Mouse (Mus musculus) monocyte, adult 2 months (primary cell): ENCODE data around the gene Gm20388.
A peak's percentile ranks its signal among the peaks of the same experiment; 100 is the strongest.
"Not testable (repeated sequence)": the region's sequence is repeated elsewhere in the genome, so short reads cannot be mapped to it uniquely, and the experiment has no call there.

Source experiments
- DNase-seq, 2 experiments: peaks; one replicate each; pipeline ENCODE4 v3.0.0; 2022; ENCODE audit warnings: low spot score in 2 of 2, low read depth in 1 of 2

Gm20388 gene

GRCm38 (mm10) chr8:123239398-123239797 lies 3328.8 kb downstream of the Gm20388 start:
- no peak for DNase-seq

- no peak for DNase-seq
These were observed 3331.7 kb downstream of the Gm20388 start for GRCm38 (mm10) chr8:123242107-123242923.

- no peak for DNase-seq
These were observed 3332.4 kb downstream of the Gm20388 start for GRCm38 (mm10) chr8:123243053-123243452.

GRCm38 (mm10) chr8:123244382-123244781 lies 3333.7 kb downstream of the Gm20388 start:
- no peak for DNase-seq

- DNase-seq: no peak
These were observed 3334.9 kb downstream of the Gm20388 start for GRCm38 (mm10) chr8:123245543-123245942.

GRCm38 (mm10) chr8:123247748-123248147 lies 3337.1 kb downstream of the Gm20388 start:
- DNase-seq: no peak

GRCm38 (mm10) chr8:123248596-123248995 lies 3338.0 kb downstream of the Gm20388 start:
- DNase-seq: peak; percentile 17 to 48

GRCm38 (mm10) chr8:123250940-123251339 lies 3340.3 kb downstream of the Gm20388 start:
- DNase-seq: no peak

GRCm38 (mm10) chr8:123252925-123253324 lies 3342.3 kb downstream of the Gm20388 start:
- DNase-seq: no peak

GRCm38 (mm10) chr8:123253451-123254098 lies 3342.9 kb downstream of the Gm20388 start:
- no peak for DNase-seq

- peak in 1 of 2 experiments; percentile 66 for DNase-seq
These were observed 3343.7 kb downstream of the Gm20388 start, which contains the start of the genes Zfp276 and Vps9d1 for GRCm38 (mm10) chr8:123254099-123254885. Gene Zfp276 (plus strand): TSS chr8:123254195. Gene Vps9d1 (minus strand): TSS chr8:123254348.

GRCm38 (mm10) chr8:123255170-123255569 lies 3344.5 kb downstream of the Gm20388 start:
- DNase-seq: no peak

GRCm38 (mm10) chr8:123257114-123257513 lies 3346.5 kb downstream of the Gm20388 start:
- DNase-seq: no peak

- DNase-seq: not testable (repeated sequence)
These were observed 3347.0 kb downstream of the Gm20388 start for GRCm38 (mm10) chr8:123257593-123257992.

- DNase-seq: no peak
These were observed 3357.4 kb downstream of the Gm20388 start for GRCm38 (mm10) chr8:123267926-123268656.

GRCm38 (mm10) chr8:123271147-123271546 lies 3360.5 kb downstream of the Gm20388 start:
- DNase-seq: no peak

GRCm38 (mm10) chr8:123271901-123272300 lies 3361.3 kb downstream of the Gm20388 start:
- DNase-seq: no peak

- DNase-seq: no peak
These were observed 3363.8 kb downstream of the Gm20388 start for GRCm38 (mm10) chr8:123274447-123274846.

GRCm38 (mm10) chr8:123275096-123275495 lies 3364.5 kb downstream of the Gm20388 start:
- no peak for DNase-seq

GRCm38 (mm10) chr8:123278445-123278844 lies 3367.8 kb downstream of the Gm20388 start:
- DNase-seq: no peak

GRCm38 (mm10) chr8:123279828-123280227 lies 3369.2 kb downstream of the Gm20388 start:
- DNase-seq: no peak
